Mouse (Mus musculus) midbrain, embryonic 14.5 days (tissue): ENCODE measurements at regions not wholly inside any gene's neighbourhood (a gene's known extent, or its start where the extent isn't known, plus 50 kb on each side); places are given as distances from the start of the nearest gene placed in this dataset.
A peak's percentile ranks its signal among the peaks of the same experiment; 100 is the strongest.

Experiments
- ATAC-seq: fragments of 200-750 bp; cut with Nextera tagmentation; 2 replicates; pipeline ENCODE4 v1.8.0; 2017; ENCODE audit warnings: moderate number of reproducible peaks, moderate library complexity; ENCODE audit not compliant: low FRiP score, low TSS enrichment
- DNase-seq: peaks from one replicate; pipeline ENCODE4 v3.0.0-alpha.2; 2015
- H3K27ac ChIP-seq: fragments of 300-500 bp; sonication (generic); replicated peaks from 2 replicates; pipeline ENCODE4 v1.5.1; 2014; ENCODE audit warnings: mild to moderate bottlenecking, low read depth, low read length, moderate library complexity
- H3K27me3 ChIP-seq: fragments of 300-500 bp; sonication (generic); 2 replicates; pipeline ENCODE4 v1.6.1; 2014; ENCODE audit warnings: low read length, control low read depth, mixed read lengths; ENCODE audit not compliant: control insufficient read depth, insufficient read depth
- H3K36me3 ChIP-seq: fragments of 300-500 bp; sonication (generic); 2 replicates; pipeline ENCODE4 v1.6.1; 2014; ENCODE audit warnings: low read length, control low read depth; ENCODE audit not compliant: control insufficient read depth, insufficient read depth
- H3K4me1 ChIP-seq: fragments of 300-500 bp; sonication (generic); 2 replicates; pipeline ENCODE4 v1.6.1; 2014; ENCODE audit warnings: mild to moderate bottlenecking, antibody characterized with exemption, low read length, control low read depth; ENCODE audit not compliant: control insufficient read depth, insufficient read depth
- H3K4me2 ChIP-seq: fragments of 300-500 bp; sonication (generic); 2 replicates; pipeline ENCODE4 v1.6.1; 2014; ENCODE audit warnings: mild to moderate bottlenecking, low read length, moderate library complexity
- H3K4me3 ChIP-seq: fragments of 300-500 bp; sonication (generic); replicated peaks from 2 replicates; pipeline ENCODE4 v1.5.1; 2014; ENCODE audit warnings: low read depth, low read length
- H3K9ac ChIP-seq: fragments of 300-500 bp; sonication (generic); replicated peaks from 2 replicates; pipeline ENCODE4 v1.6.1; 2014; ENCODE audit warnings: mild to moderate bottlenecking, low read length, moderate library complexity
- H3K9me3 ChIP-seq: fragments of 300-500 bp; sonication (generic); 2 replicates; pipeline ENCODE4 v1.6.1; 2016; ENCODE audit warnings: low read length, control low read depth, mixed read lengths; ENCODE audit not compliant: control insufficient read depth
- WGBS: fragments of 180-500 bp; shearing (Covaris S2); extraction: QIAGEN DNeasy Blood & Tissue Kit; methylation state at CpG from one replicate; pipeline ENCODE4 v1.1.7; 2014; 5-methylcytosine and 5-hydroxymethylcytosine counted together

DNA sequence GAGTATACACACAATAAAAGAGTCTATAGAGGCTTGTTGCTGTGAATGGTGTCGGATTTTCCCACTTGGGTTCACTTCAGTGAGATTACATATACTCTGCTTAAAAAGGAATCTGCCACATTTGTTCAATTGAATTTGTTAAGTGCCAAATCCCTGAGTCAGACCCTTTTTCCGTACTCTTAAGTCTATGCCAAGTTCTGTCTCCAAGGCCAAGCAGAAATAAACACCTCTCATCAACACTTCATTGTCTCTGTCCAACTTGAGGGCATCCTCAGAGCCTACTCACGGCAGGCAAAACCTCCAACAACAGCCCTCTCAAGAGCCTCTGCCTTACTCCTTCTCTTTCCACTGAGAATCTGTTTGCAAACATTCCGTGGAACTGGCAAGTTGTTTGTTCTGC lies 325.6 kb upstream of the Nr2f2 start:
- Histone ChIP-seq H3K9me3 (no peaks in the 10 kb centered on the region), H3K4me1 (no peaks in the 10 kb centered on the region), H3K27ac (no peak overlapping the region), H3K36me3 (no peaks in the 10 kb centered on the region), H3K9ac (no peak overlapping the region), H3K27me3 (no peaks in the 10 kb centered on the region), H3K4me2 (no peak overlapping the region), H3K4me3 (no peak overlapping the region)
- DNase-seq (no peak), ATAC-seq (no peak)
- WGBS: 84% methylated on average over 4 of the region's 4 CpGs

DNA sequence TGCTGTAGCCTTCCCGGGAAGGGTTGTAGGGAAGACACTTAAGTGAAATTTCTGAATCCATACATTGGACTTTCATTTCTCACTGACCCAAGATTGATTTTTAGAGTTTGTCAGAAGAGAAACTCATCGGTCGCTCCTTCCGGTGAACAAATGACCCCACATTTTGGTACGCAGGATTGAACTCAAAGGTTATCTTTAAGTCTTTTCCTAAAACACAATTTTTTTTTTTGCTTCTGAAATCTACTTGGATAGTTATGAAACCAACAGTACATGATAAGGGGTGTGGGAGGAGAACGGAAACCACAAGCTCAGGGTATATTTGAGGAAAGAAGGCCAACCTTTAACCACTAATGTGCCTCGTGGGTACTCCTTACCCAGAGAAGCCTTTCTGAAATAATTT lies 324.3 kb upstream of the Nr2f2 start:
- ATAC-seq: no peak
- Histone ChIP-seq H3K27me3 (no peaks in the 10 kb centered on the region), H3K27ac (no peak overlapping the region), H3K4me1 (no peaks in the 10 kb centered on the region), H3K9me3 (no peaks in the 10 kb centered on the region), H3K4me3 (no peak overlapping the region), H3K4me2 (no peak overlapping the region), H3K36me3 (no peaks in the 10 kb centered on the region), H3K9ac (no peak overlapping the region)
- 93% methylated on average over 7 of the region's 7 CpGs for WGBS
- DNase-seq: no peak

DNA sequence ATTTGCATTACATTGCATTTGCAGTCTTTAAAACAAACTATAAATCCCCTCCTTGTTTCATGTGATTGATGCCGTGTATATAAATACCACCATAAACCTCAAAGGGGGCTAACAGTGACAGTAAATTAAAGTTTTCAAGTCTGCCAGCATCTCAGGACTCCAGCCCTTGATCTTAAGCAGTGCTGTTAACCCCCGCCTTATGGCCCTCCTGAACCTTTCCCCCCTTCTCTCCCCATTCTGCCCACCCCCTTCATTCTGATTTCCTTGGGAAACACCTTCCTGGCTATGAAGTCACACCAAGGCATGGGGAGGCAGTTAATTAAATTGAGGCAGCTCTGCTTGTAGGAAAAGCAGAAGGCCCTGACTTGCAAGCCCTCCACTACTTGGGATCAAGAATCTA lies 302.5 kb upstream of the Nr2f2 start:
- WGBS: 82% methylated on average over 2 of the region's 2 CpGs
- H3K4me1 ChIP-seq: no peaks in the 10 kb centered on the region

DNA sequence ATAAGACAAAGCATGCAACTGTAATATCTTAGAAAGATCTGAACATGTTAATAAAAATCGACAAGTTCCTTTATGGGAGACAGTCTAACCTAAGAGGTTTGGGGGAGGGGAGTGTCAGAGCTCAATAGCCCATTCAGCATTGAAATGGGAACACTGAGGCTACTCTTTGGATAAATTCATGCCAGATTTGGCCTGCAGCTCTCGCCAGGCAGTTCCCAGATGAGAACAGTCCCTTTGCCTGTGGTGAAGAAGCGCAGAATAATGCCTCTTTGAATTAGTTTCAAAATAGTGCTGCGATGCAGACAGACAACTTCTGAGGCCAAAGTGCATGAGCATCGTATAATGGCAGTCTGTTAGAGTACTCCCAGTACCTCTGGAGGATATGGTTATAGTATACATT lies 293.6 kb upstream of the Nr2f2 start:
- no peaks in the 10 kb centered on the region for H3K36me3 ChIP-seq
- H3K27ac ChIP-seq: no peak overlapping the region
- no peak overlapping the region for H3K4me2 ChIP-seq
- DNase-seq (peak; percentile 11), ATAC-seq (no peak)
- no peaks in the 10 kb centered on the region for H3K27me3 ChIP-seq
- WGBS: 55% methylated on average over 5 of the region's 5 CpGs
- peaks cover 4% of the 10 kb centered on the region for H3K9me3 ChIP-seq
- H3K4me3 ChIP-seq: no peak overlapping the region
- no peak overlapping the region for H3K9ac ChIP-seq
- H3K4me1 ChIP-seq: no peaks in the 10 kb centered on the region

More for the DNA sequence above, 302.5 kb upstream of the Nr2f2 start:
- H3K9me3 ChIP-seq: no peaks in the 10 kb centered on the region
- DNase-seq (no peak), ATAC-seq (no peak)
- H3K27me3 ChIP-seq: no peaks in the 10 kb centered on the region
- no peak overlapping the region for H3K4me3 ChIP-seq
- no peaks in the 10 kb centered on the region for H3K36me3 ChIP-seq
- no peak overlapping the region for H3K27ac ChIP-seq
- no peak overlapping the region for H3K4me2 ChIP-seq
- no peak overlapping the region for H3K9ac ChIP-seq

DNA sequence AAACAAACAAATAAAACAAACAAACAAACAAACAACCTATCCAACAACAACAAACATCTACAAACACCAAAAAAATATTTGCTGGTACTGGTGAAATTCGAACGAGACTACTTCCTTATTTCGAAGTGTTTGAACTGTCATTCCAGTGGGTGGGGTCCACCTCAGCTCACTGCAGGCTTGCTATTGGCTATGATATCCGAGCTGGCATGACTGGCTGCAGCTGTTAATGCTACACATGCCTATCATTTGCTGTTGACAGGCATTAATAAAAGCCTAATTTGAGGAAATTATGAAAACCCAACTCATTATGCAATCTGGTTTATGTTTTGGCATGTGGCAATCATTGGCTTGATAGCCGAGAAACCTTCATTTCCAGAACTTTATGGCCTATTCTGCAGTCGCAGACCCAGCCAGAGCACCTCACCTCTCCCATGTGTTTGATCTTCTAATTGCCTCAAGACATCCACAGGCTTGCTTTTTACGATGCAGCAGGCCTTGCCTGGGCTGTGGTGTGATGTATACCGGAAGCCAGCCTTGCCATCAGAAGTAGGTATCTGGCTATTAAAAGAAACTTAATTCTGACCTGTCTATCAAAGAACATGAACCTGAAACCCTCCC lies 283.3 kb upstream of the Nr2f2 start:
- Histone ChIP-seq H3K27ac (no peak overlapping the region), H3K4me2 (no peak overlapping the region), H3K4me3 (no peak overlapping the region), H3K36me3 (no peaks in the 10 kb centered on the region), H3K4me1 (no peaks in the 10 kb centered on the region), H3K9me3 (no peaks in the 10 kb centered on the region), H3K9ac (no peak overlapping the region), H3K27me3 (no peaks in the 10 kb centered on the region)
- WGBS: 83% methylated on average over 8 of the region's 8 CpGs
- no peak for DNase-seq
- ATAC-seq: no peak

DNA sequence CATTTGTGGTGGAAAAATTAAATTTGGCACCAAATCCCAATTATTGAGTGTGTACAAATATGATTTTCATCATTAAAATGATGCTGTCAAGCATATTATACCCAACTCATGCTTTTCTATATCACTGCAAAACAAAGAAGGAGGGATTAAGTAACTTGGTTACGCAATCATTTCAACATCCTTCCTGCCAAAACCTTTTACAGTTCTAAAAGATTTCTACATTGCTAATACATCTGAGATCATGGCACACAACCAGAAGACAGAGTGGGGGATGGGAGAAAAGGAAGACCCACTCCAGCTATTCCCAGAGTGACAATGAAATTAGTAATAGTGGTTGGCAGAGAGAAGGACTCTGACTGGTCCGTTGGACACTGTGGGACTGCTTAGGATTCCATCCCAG lies 280.3 kb upstream of the Nr2f2 start:
- Histone ChIP-seq H3K27me3 (no peaks in the 10 kb centered on the region), H3K9ac (no peak overlapping the region), H3K4me2 (no peak overlapping the region), H3K27ac (no peak overlapping the region), H3K36me3 (no peaks in the 10 kb centered on the region), H3K4me3 (no peak overlapping the region), H3K4me1 (no peaks in the 10 kb centered on the region), H3K9me3 (no peaks in the 10 kb centered on the region)
- ATAC-seq (no peak), DNase-seq (no peak)
- 86% methylated on average over 2 of the region's 2 CpGs for WGBS

DNA sequence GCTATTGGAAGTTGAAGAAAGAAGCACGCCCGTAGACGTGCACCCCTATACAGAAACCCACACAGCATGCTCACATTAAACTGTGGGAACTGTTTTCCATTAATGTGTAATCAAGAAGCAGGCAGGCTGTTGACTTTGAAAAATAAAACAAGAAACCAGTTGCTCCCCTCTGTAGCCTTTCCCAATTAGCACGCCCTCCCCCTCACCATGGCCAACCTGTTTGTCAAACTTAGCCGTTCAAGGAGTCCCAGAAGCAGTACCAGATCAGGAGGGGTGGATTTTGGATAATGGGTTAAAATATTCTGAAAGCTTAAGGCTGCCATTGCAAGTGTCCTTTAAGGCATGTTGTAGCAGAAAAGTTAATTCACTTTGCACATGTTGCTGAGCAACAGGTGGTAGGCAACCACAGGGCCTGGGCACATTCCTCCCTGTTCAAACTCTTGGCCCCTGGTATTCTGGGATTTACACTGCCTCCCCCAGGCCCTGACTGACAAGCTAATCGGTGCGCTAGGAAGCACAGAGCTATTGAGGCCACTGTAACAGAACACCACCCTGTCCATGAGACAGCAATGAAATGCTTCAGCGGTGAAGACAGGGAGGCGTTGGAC lies 277.3 kb upstream of the Nr2f2 start:
- 40% methylated on average over 9 of the region's 9 CpGs for WGBS
- Histone ChIP-seq H3K27me3 (no peaks in the 10 kb centered on the region), H3K27ac (no peak overlapping the region), H3K4me3 (no peak overlapping the region), H3K36me3 (no peaks in the 10 kb centered on the region), H3K4me2 (no peak overlapping the region), H3K9ac (no peak overlapping the region), H3K9me3 (no peaks in the 10 kb centered on the region), H3K4me1 (no peaks in the 10 kb centered on the region)
- DNase-seq: peak; percentile 20
- ATAC-seq: no peak

DNA sequence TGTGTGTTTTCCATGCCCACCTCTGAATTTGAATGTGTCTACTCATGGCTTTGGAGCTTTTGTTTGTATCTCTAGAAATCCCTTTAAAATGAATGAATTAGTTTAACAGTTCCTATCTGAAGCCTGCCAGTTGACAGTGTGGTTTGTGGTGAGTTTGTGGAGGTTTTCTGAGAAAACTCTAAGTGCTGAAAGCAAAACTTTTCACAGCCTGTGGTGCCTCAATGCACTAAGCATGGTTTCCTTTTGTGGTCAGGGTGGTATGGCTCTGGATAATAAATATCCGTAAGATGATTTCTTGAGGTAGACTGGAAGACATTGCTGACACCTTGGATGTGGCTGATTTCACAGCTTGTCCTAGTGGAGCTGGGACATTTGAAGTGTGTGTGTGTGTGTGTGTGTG lies 276.5 kb upstream of the Nr2f2 start:
- ATAC-seq (no peak), DNase-seq (no peak)
- 90% methylated on average over 1 of the region's 1 CpGs for WGBS
- Histone ChIP-seq H3K4me2 (no peak overlapping the region), H3K4me1 (no peaks in the 10 kb centered on the region), H3K9me3 (no peaks in the 10 kb centered on the region), H3K36me3 (no peaks in the 10 kb centered on the region), H3K9ac (no peak overlapping the region), H3K27me3 (no peaks in the 10 kb centered on the region), H3K27ac (no peak overlapping the region), H3K4me3 (no peak overlapping the region)

DNA sequence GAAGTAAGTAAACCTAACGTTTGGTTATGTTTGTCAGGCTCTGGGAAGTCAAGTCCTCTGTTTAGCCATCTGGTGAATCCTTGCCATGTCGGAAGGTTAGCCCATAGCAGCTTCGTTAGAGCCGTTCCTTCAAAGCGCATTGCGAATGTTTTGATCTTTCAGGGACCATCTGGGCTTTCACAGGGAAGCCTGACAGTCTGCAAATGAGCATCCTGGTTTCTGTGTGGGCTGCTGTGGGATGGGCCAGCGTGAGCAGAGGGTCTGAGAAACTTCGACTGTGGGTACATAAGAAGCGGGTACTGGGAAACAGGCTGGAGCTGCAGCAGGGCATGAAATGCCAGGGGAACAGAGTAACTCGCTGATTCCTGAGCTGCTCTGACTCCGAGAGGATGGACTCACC lies 274.7 kb upstream of the Nr2f2 start:
- H3K27ac ChIP-seq: no peak overlapping the region
- DNase-seq (peak; percentile 43), ATAC-seq (no peak)
- no peaks in the 10 kb centered on the region for H3K27me3 ChIP-seq
- H3K4me1 ChIP-seq: no peaks in the 10 kb centered on the region
- H3K4me2 ChIP-seq: no peak overlapping the region
- no peaks in the 10 kb centered on the region for H3K36me3 ChIP-seq
- H3K9ac ChIP-seq: no peak overlapping the region
- no peaks in the 10 kb centered on the region for H3K9me3 ChIP-seq
- no peak overlapping the region for H3K4me3 ChIP-seq
- 64% methylated on average over 11 of the region's 11 CpGs for WGBS
